12 mouse cellular contexts compared by ENCODE assay signal in genomic region chr12:5219913-5220575, GRCm38 (mm10).
DNase-seq lines count a peak whose midpoint lies in the region; ATAC-seq and TF ChIP-seq lines count a peak whose summit lies in the region.
"Had no signal": no experiment of that assay in that cellular context is flagged by ENCODE, and none has a peak within 500 bp of the region (broad histone marks: within the 10 kb centered on the region; RNA-seq: fewer than 3 reads in every experiment).

No protein-coding gene starts in this region.

- no peaks in the 10 kb centered on the region for H3K27me3 ChIP-seq in hindbrain, postnatal 0 days (ENCODE audit: insufficient read depth, low read length)

- H3K4me3 ChIP-seq in layer of hippocampus, adult 2 months: peak overlapping the region; percentile 9; the same call in 1 of the 2 replicates
- no peak overlapping the region for H3K4me3 ChIP-seq in hindbrain, postnatal 0 days (ENCODE audit: low read length)
- H3K4me3 ChIP-seq: erythroblast, embryonic 14.5 days had no signal

- no peak for TF ChIP-seq POLR2A in brain, embryonic 14.5 days (IDR thresholded peaks at IDR 0.05; ENCODE audit: borderline replicate concordance, extremely low read depth, insufficient read depth, insufficient read length, poor library complexity, severe bottlenecking)

- no peak overlapping the region for H3K9ac ChIP-seq in hindbrain, postnatal 0 days (replicated peaks; ENCODE audit: low read length)
- H3K9ac ChIP-seq: liver, embryonic 14.5 days had no signal

- H3K27ac ChIP-seq in layer of hippocampus, adult 2 months: peak overlapping the region; percentile 62
- peak overlapping the region; percentile 34; the same call in 1 of the 2 replicates for H3K27ac ChIP-seq in hindbrain, postnatal 0 days
- H3K27ac ChIP-seq: liver, embryonic 14.5 days had no signal

- ATAC-seq in hindbrain, postnatal 0 days: peak; percentile 25
- ATAC-seq in granulocyte monocyte progenitor cell, adult 5-6 weeks (replicated peaks; ENCODE audit: poor library complexity, severe bottlenecking): no peak

- 35% methylated on average over 14 of the region's 14 CpGs for WGBS in hindbrain, postnatal 0 days

- H3K9me3 ChIP-seq in hindbrain, postnatal 0 days (ENCODE audit: low read length): no peaks in the 10 kb centered on the region

- H3K4me2 ChIP-seq in hindbrain, postnatal 0 days (ENCODE audit: low read depth, low read length): no peak overlapping the region

- no peaks in the 10 kb centered on the region for H3K36me3 ChIP-seq in hindbrain, postnatal 0 days (ENCODE audit: insufficient read depth, low read length)
- H3K36me3 ChIP-seq: G1E had no signal

- peak; percentile 21 for DNase-seq in cerebellum, adult 9-10 months
- no peak for DNase-seq in cerebellum, adult 11 months
- DNase-seq in layer of hippocampus, adult 2 months (ENCODE audit: low spot score in 2 of 2): peak in 1 of 2 experiments; percentile 59
- DNase-seq in layer of hippocampus, postnatal 25 days (ENCODE audit: extremely low spot score in 1 of 2, low spot score in 1 of 2): no peak
- peak; percentile 77 for DNase-seq in brain, embryonic 14.5 days (ENCODE audit: low read depth)
- DNase-seq in hindbrain, postnatal 0 days (ENCODE audit: low spot score): peak; percentile 62
- no peak for DNase-seq in cerebellum, postnatal 14 days
- DNase-seq: cerebellum, postnatal 25 days had no signal

- peaks cover 36% of the 10 kb centered on the region for H3K4me1 ChIP-seq in hindbrain, postnatal 0 days (ENCODE audit: insufficient read depth, low read length)

- no peak for TF ChIP-seq CTCF in layer of hippocampus, adult 2 months (conservative IDR thresholded peaks at IDR 0.05)
- TF ChIP-seq CTCF in brain, embryonic 14.5 days (IDR thresholded peaks at IDR 0.05; ENCODE audit: borderline replicate concordance, extremely low read depth, insufficient read depth, insufficient read length): no peak
- no peak for TF ChIP-seq CTCF in hindbrain, postnatal 0 days (IDR thresholded peaks at IDR 0.05; ENCODE audit: low read depth)

Comparison
In these comparisons a context has a peak if more than half of its experiments do, and no peak if none do; other contexts are left out.
1. DNase-seq: peak in cerebellum, adult 9-10 months (single experiment), brain, embryonic 14.5 days (single experiment) and hindbrain, postnatal 0 days (single experiment); none in cerebellum, adult 11 months (single experiment), layer of hippocampus, postnatal 25 days (0 of 2) and cerebellum, postnatal 14 days (0 of 2).